Mouse (Mus musculus) CH12.LX (cell line): Measurements from ENCODE around the gene Spink4. TPM values are rescaled to one million over a fixed set of nuclear protein-coding genes. Genes with fewer than 3 reads are reported as not detected.

Experiments
- DNase-seq: peaks from one replicate; pipeline ENCODE4 v3.0.0-alpha.2; 2013; ENCODE audit errors: extremely low read depth
- H3K27ac ChIP-seq: 2 replicates; pipeline ENCODE4 v1.5.1; 2012; ENCODE audit warnings: low read depth, mild to moderate bottlenecking, control low read depth, moderate library complexity; ENCODE audit not compliant: insufficient read depth
- H3K27me3 ChIP-seq: replicated peaks from 2 replicates; pipeline ENCODE3; 2012; ENCODE audit warnings: inconsistent platforms
- H3K36me3 ChIP-seq, 2 experiments: replicated peaks in 1 of 2; 2 replicates each; pipeline versions ENCODE3 to v1.6.1; 2012; ENCODE audit warnings: inconsistent platforms in 1 of 2, low read length in 1 of 2, mild to moderate bottlenecking in 1 of 2, mixed read lengths in 1 of 2, moderate library complexity in 1 of 2; ENCODE audit not compliant: control insufficient read depth in 1 of 2, insufficient read depth in 1 of 2
- H3K4me1 ChIP-seq, 2 experiments: 2 replicates each; pipeline ENCODE4 v1.6.1; 2012; ENCODE audit warnings: inconsistent platforms in 1 of 2, moderate library complexity in 1 of 2; ENCODE audit not compliant: insufficient read depth in 2 of 2, control insufficient read depth in 1 of 2
- H3K4me2 ChIP-seq: 2 replicates; pipeline ENCODE4 v1.6.1; 2012; ENCODE audit warnings: low read depth, mild to moderate bottlenecking, control low read depth; ENCODE audit not compliant: poor library complexity, insufficient read depth, severe bottlenecking
- H3K4me3 ChIP-seq, 3 experiments: fragments of 150-350 bp in 1 of 3; sonication (generic) in 1 of 3; replicated peaks in 1 of 3; 2 replicates each; pipeline versions ENCODE3 to v1.5.1; 2011 to 2012; ENCODE audit warnings: low read depth in 2 of 3, low read length in 2 of 3, mild to moderate bottlenecking in 2 of 3, moderate library complexity in 2 of 3, control low read depth in 1 of 3, improper control_type of control experiment in 1 of 3, inconsistent platforms in 1 of 3, mixed read lengths in 1 of 3; ENCODE audit not compliant: poor library complexity in 1 of 3
- H3K79me2 ChIP-seq: replicated peaks from 2 replicates; pipeline ENCODE4 v1.6.1; 2012; ENCODE audit warnings: mild to moderate bottlenecking, moderate library complexity; ENCODE audit not compliant: control insufficient read depth, poor library complexity, insufficient read depth, severe bottlenecking; ENCODE audit errors: extremely low read depth
- H3K9ac ChIP-seq: 2 replicates; pipeline ENCODE4 v1.6.1; 2012; ENCODE audit warnings: low read depth, mild to moderate bottlenecking, control low read depth, moderate library complexity; ENCODE audit not compliant: insufficient read depth
- H3K9me3 ChIP-seq: replicated peaks from 2 replicates; pipeline ENCODE3; 2012; ENCODE audit warnings: low read length, inconsistent platforms, mixed read lengths
- BHLHE40 ChIP-seq: IDR thresholded peaks from 2 replicates; pipeline ENCODE4 v1.6.1; 2011; ENCODE audit warnings: mild to moderate bottlenecking, low read depth, low read length, improper control_type of control experiment
- CTCF ChIP-seq, 2 experiments: IDR thresholded peaks in 1 of 2; conservative IDR thresholded peaks in 1 of 2; 2 replicates each; pipeline ENCODE4 v1.5.1; 2011 to 2012; ENCODE audit warnings: low read depth in 2 of 2, low read length in 2 of 2, improper control_type of control experiment in 1 of 2, inconsistent platforms in 1 of 2, mild to moderate bottlenecking in 1 of 2, moderate library complexity in 1 of 2
- E2F4 ChIP-seq: IDR thresholded peaks from 2 replicates; pipeline ENCODE4 v1.6.1; 2011; ENCODE audit warnings: low read depth, low read length, improper control_type of control experiment; ENCODE audit not compliant: insufficient replicate concordance
- JUN ChIP-seq: IDR thresholded peaks from 2 replicates; pipeline ENCODE4 v1.6.1; 2011; ENCODE audit warnings: low read depth, mild to moderate bottlenecking, low read length, improper control_type of control experiment, moderate library complexity; ENCODE audit not compliant: insufficient read depth
- JUND ChIP-seq: conservative IDR thresholded peaks from 2 replicates; pipeline ENCODE4 v1.6.1; 2011; ENCODE audit warnings: low read depth, low read length, improper control_type of control experiment
- KAT2A ChIP-seq: IDR thresholded peaks from 2 replicates; pipeline ENCODE4 v1.6.1; 2012; ENCODE audit warnings: low read length, improper control_type of control experiment, inconsistent platforms; ENCODE audit not compliant: insufficient replicate concordance
- MAZ ChIP-seq: IDR thresholded peaks from 2 replicates; pipeline ENCODE4 v1.6.1; 2012; ENCODE audit warnings: low read depth, mild to moderate bottlenecking, inconsistent platforms, low read length, improper control_type of control experiment, moderate library complexity
- MYC ChIP-seq: IDR thresholded peaks from 2 replicates; pipeline ENCODE4 v1.6.1; 2011; ENCODE audit warnings: low read depth, mild to moderate bottlenecking, improper control_type of control experiment, low read length
- NELFE ChIP-seq: IDR thresholded peaks from 2 replicates; pipeline ENCODE4 v1.6.1; 2011; ENCODE audit warnings: low read depth, low read length, improper control_type of control experiment
- NRF1 ChIP-seq: IDR thresholded peaks from 2 replicates; pipeline ENCODE4 v1.6.1; 2014; ENCODE audit warnings: low read depth, mild to moderate bottlenecking, inconsistent platforms, low read length, improper control_type of control experiment, moderate library complexity
- PAX5 ChIP-seq: IDR thresholded peaks from 2 replicates; pipeline ENCODE4 v1.6.1; 2012; ENCODE audit warnings: low read length, inconsistent platforms, mixed read lengths
- RAD21 ChIP-seq: IDR thresholded peaks from 2 replicates; pipeline ENCODE4 v1.6.1; 2011; ENCODE audit warnings: low read depth, mild to moderate bottlenecking, low read length, improper control_type of control experiment, moderate library complexity
- RCOR1 ChIP-seq: conservative IDR thresholded peaks from 2 replicates; pipeline ENCODE4 v1.6.1; 2012; ENCODE audit warnings: low read depth, mild to moderate bottlenecking, inconsistent platforms, low read length, improper control_type of control experiment
- TCF12 ChIP-seq: IDR thresholded peaks from 2 replicates; pipeline ENCODE4 v1.6.1; 2014; ENCODE audit warnings: low read depth, mild to moderate bottlenecking, inconsistent platforms, low read length, improper control_type of control experiment
- UBTF ChIP-seq: IDR thresholded peaks from 2 replicates; pipeline ENCODE4 v1.6.1; 2012; ENCODE audit warnings: low read depth, mild to moderate bottlenecking, inconsistent platforms, low read length, improper control_type of control experiment, moderate library complexity
- USF1 ChIP-seq: IDR thresholded peaks from 2 replicates; pipeline ENCODE4 v1.6.1; 2014; ENCODE audit warnings: low read depth, mild to moderate bottlenecking, inconsistent platforms, low read length, improper control_type of control experiment
- ZC3H11A ChIP-seq: IDR thresholded peaks from 2 replicates; pipeline ENCODE4 v1.6.1; 2012; ENCODE audit warnings: low read depth, mild to moderate bottlenecking, inconsistent platforms, low read length, improper control_type of control experiment
- ZKSCAN1 ChIP-seq: IDR thresholded peaks from 2 replicates; pipeline ENCODE4 v1.6.1; 2012; ENCODE audit warnings: low read depth, inconsistent platforms, low read length, improper control_type of control experiment, borderline replicate concordance
- dilution Hi-C: fragments of 300-500 bp; cut with MboI; formaldehyde crosslinking; loops from 2 replicates; pipeline ENCODE4 v1.14.3; 2020; ENCODE audit warnings: low sequenced_read_pairs; ENCODE audit not compliant: extremely low pct_unique_long_range_greater_than_20kb, extremely low pct_ligation_motif_present
- in situ Hi-C: fragments of 300-500 bp; cut with MboI; formaldehyde crosslinking; loops from 3 replicates; pipeline ENCODE4 v1.14.3; 2019; ENCODE audit warnings: low sequenced_read_pairs, low pct_ligation_motif_present, low pct_unique_long_range_greater_than_20kb, mixed read lengths
- polyA plus RNA-seq: library from polyadenylated mRNA; unstranded; fragments of >175 nt; gene quantifications from 2 replicates; pipeline ENCODE4 v1.2.1, GENCODE M21; 2012; ENCODE audit warnings: low read depth; ENCODE audit not compliant: insufficient read length
- total RNA-seq, 2 experiments: library from RNA; depleted of rRNA; stranded (reverse); fragments of 300-350 nt in 1 of 2; fragments of >200 nt in 1 of 2; gene quantifications; 2 replicates each; pipeline ENCODE4 v1.2.3; 2012 to 2014

Spink4 gene
- total and polyA plus RNA-seq, 3 experiments: not detected

DNA sequence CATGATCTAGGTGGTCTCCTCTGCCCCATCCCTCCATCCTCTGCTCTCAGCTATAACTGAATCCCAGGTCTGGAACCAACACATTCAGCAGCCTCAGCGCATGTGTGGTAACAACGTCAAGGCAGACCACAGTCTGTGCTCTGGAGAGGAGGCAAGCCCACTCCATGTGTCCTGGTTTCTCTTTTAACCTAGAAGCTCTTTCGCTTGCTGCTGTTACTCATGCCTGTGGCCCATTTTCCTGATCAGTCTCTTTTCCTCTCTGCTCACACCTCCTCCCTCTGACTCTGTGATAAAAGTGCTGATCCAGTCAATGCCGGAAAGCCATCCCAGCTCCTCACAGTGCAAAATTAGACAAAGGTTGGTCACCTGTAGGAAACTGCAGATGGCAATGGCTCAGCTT is 29.9 kb upstream of the Spink4 start:
- dilution Hi-C loops (no loop called here), in situ Hi-C loops (no loop called here)
- Histone ChIP-seq H3K36me3 (no peaks in the 10 kb centered on the region), H3K79me2 (no peaks in the 10 kb centered on the region), H3K4me2 (no peak overlapping the region), H3K9me3 (no peaks in the 10 kb centered on the region), H3K4me3 (no peak overlapping the region), H3K27ac (no peak overlapping the region), H3K27me3 (no peaks in the 10 kb centered on the region), H3K9ac (no peak overlapping the region), H3K4me1 (peaks cover 0 to 4% of the 10 kb centered on the region in 2 experiments; a peak in 1 of 4 replicates)
- TF ChIP-seq MYC (no peak), ZKSCAN1 (no peak), RCOR1 (no peak), NELFE (no peak), TCF12 (no peak), JUN (no peak), JUND (no peak)
- no peak for DNase-seq

DNA sequence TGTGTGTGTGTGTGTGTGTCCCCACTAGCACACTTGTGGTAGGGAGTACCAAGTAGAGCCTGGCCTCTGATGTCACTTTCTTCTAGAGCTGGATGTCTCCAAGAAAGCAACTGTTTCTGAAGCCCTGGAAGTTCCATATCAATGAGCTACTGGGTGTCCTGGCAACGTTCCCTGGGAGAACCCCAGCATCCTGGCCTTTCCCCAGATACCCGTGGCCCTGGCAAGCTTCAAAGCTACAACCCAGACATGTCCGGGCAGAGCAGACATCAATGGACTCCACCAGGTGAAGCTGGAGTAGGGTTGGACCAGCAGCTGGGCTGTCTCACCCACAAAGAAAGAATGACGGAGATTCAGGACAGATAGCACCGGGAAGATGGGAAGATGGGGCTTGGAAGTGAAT is 28.6 kb upstream of the Spink4 start:
- TF ChIP-seq NRF1 (no peak), RAD21 (no peak), JUN (no peak), KAT2A (no peak), E2F4 (no peak), UBTF (no peak), MAZ (no peak), ZC3H11A (no peak), BHLHE40 (no peak), CTCF (conservative IDR thresholded peaks at IDR 0.05 in 1 of 2, IDR thresholded peaks at IDR 0.05 in 1 of 2; ENCODE audit: low read depth in 2 of 2, low read length in 2 of 2) (no peak), PAX5 (no peak), TCF12 (no peak), USF1 (no peak)
- TF ChIP-seq, all 38 proteins: peak for 0
- Histone ChIP-seq H3K79me2 (no peaks in the 10 kb centered on the region), H3K4me1 (peaks cover 0 to 4% of the 10 kb centered on the region in 2 experiments; a peak in 1 of 4 replicates), H3K27ac (no peak overlapping the region), H3K9me3 (peaks cover 4% of the 10 kb centered on the region), H3K9ac (no peak overlapping the region), H3K36me3 (no peaks in the 10 kb centered on the region), H3K4me2 (no peak overlapping the region), H3K27me3 (no peaks in the 10 kb centered on the region), H3K4me3 (no peak overlapping the region)
- in situ Hi-C loops: no loop called here
- dilution Hi-C loops: no loop called here
- DNase-seq: no peak
